Mouse (Mus musculus): ENCODE results near the gene Irf2bpl. TPM values are rescaled to one million over a fixed set of nuclear protein-coding genes. Genes with fewer than 3 reads are reported as not detected.

Gene Irf2bpl
- polyA plus RNA-seq (2017; shearing (Covaris generic)) = 119 TPM

DNA sequence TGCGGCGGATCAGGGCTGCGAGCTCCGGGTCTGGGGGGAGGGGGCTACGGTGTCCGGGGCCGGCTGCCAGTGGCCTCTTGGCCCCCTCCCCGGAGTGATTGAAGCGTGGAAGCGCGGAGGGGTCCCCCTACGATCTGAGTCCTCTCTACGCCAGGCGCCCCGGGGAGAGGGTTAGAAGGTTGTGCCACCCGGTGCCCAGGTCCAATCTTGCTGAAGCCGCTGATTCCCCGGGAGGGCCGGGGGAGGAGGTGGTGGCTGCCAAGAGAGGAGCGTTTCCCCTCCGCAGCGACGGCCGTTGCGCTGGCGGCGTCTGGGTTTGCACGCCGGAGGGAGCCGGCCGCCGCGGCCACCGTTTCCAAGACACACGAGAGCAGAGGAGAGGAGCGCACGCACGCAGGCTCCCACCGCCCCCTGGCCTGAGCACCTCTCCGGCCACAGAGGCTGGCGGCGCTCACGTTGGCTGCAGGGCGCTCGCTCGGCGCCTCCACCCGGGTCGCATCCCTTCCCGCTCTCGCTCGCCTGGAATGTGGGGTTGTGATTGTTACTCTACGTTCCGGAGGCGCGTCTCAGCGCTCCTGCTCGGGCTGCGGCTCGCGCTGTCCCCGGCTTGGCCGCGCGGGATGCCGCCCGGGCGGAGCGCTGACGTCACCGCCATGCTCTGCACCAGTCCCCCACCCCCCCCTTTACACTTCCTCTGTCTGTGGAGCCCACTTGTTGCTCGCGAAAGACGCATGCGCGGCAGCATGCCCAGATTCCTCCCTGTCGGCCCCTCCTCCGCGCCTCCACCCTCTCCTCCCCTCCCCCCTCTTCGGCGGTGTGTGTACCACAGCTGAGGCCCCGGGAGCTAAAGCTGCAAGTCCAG is at the start of gene Irf2bpl:
TSS of gene Irf2bpl (minus strand) at position 602 of the 862 bp plus-strand sequence.

Other genes starting within 250 kb of the Irf2bpl start
- 0.14 TPM for gene Vash1, start 206.1 kb downstream of the Irf2bpl start, polyA plus RNA-seq (2017; shearing (Covaris generic))
- 23.2 TPM for gene Angel1, start 158.3 kb downstream of the Irf2bpl start, polyA plus RNA-seq (2017; shearing (Covaris generic))
- gene Lrrc74a, start 150.4 kb downstream of the Irf2bpl start, polyA plus RNA-seq (2017; shearing (Covaris generic)) = not detected
- gene Cipc, start 62.2 kb upstream of the Irf2bpl start, polyA plus RNA-seq (2017; shearing (Covaris generic)) = 19.3 TPM
- gene Zdhhc22, start 105.6 kb upstream of the Irf2bpl start, polyA plus RNA-seq (2017; shearing (Covaris generic)) = not detected
- not detected for gene Tmem63c, start 136.5 kb upstream of the Irf2bpl start, polyA plus RNA-seq (2017; shearing (Covaris generic))
- not detected for gene Ngb, start 217.7 kb upstream of the Irf2bpl start, polyA plus RNA-seq (2017; shearing (Covaris generic))

Measured in naive thymus-derived CD4-positive, alpha-beta T cell, adult 5 months (primary cell).